Mouse (Mus musculus) midbrain, embryonic 12.5 days (tissue): ENCODE data around the gene Tldc1. TPM values are rescaled to one million over a fixed set of nuclear protein-coding genes. Genes with fewer than 3 reads are reported as not detected.
A peak's percentile ranks its signal among the peaks of the same experiment; 100 is the strongest.

Experiments
- ATAC-seq: fragments of 200-750 bp; cut with Nextera tagmentation; 2 replicates; pipeline ENCODE4 v1.8.0; 2017; ENCODE audit warnings: low read depth, moderate TSS enrichment, moderate library complexity; ENCODE audit not compliant: low FRiP score
- H3K27ac ChIP-seq: fragments of 300-500 bp; sonication (generic); replicated peaks from 2 replicates; pipeline ENCODE4 v1.5.1; 2016; ENCODE audit warnings: mild to moderate bottlenecking
- H3K27me3 ChIP-seq: fragments of 300-500 bp; sonication (generic); 2 replicates; pipeline ENCODE4 v1.6.1; 2016; ENCODE audit warnings: mild to moderate bottlenecking
- H3K36me3 ChIP-seq: fragments of 300-500 bp; sonication (generic); 2 replicates; pipeline ENCODE4 v1.6.1; 2016
- H3K4me1 ChIP-seq: fragments of 300-500 bp; sonication (generic); 2 replicates; pipeline ENCODE4 v1.6.1; 2016
- H3K4me2 ChIP-seq: fragments of 300-500 bp; sonication (generic); replicated peaks from 2 replicates; pipeline ENCODE4 v1.6.1; 2016; ENCODE audit warnings: mild to moderate bottlenecking, moderate library complexity
- H3K4me3 ChIP-seq: fragments of 300-500 bp; sonication (generic); 2 replicates; pipeline ENCODE4 v1.5.1; 2016; ENCODE audit warnings: mild to moderate bottlenecking
- H3K9ac ChIP-seq: fragments of 300-500 bp; sonication (generic); replicated peaks from 2 replicates; pipeline ENCODE4 v1.6.1; 2016; ENCODE audit warnings: mild to moderate bottlenecking, moderate library complexity
- H3K9me3 ChIP-seq: fragments of 300-500 bp; sonication (generic); 2 replicates; pipeline ENCODE4 v1.6.1; 2016; ENCODE audit warnings: mild to moderate bottlenecking
- WGBS: fragments of 180-500 bp; shearing (Covaris S2); methylation state at CpG from one replicate; pipeline ENCODE4 v1.1.7; 2016; 5-methylcytosine and 5-hydroxymethylcytosine counted together
- polyA plus RNA-seq: library from polyadenylated mRNA; unstranded; fragments of >200 nt; fragmentation: Nextera tagmentation; extraction: Ambion mirVana; gene quantifications from 2 replicates; pipeline ENCODE4 v1.2.1, GENCODE M21; 2016

The Tldc1 gene
- polyA plus RNA-seq, 1 experiment from 2014 or later = 10.3 TPM

GRCm38 (mm10) chr8:119798170-119798964 is 20.2 kb upstream of the Tldc1 start:
- Histone ChIP-seq H3K27me3 (peaks cover 4% of the 10 kb centered on the region; the same call in 1 of the 2 replicates), H3K4me3 (no peak overlapping the region), H3K9ac (0 out of 2 replicates have a peak overlapping the region, but pooled peaks have one; percentile 11), H3K4me2 (peak overlapping the region; percentile 34), H3K9me3 (no peaks in the 10 kb centered on the region), H3K36me3 (no peaks in the 10 kb centered on the region), H3K27ac (peak overlapping the region; percentile 81), H3K4me1 (peaks cover 30% of the 10 kb centered on the region)
- ATAC-seq = peak; percentile 72
- 7% methylated on average over 15 of the region's 15 CpGs for WGBS

- Histone ChIP-seq H3K4me3 (no peak overlapping the region), H3K4me2 (no peak overlapping the region), H3K27ac (no peak overlapping the region), H3K9ac (no peak overlapping the region), H3K9me3 (no peaks in the 10 kb centered on the region), H3K36me3 (no peaks in the 10 kb centered on the region), H3K27me3 (peaks cover 4% of the 10 kb centered on the region; the same call in 1 of the 2 replicates), H3K4me1 (peaks cover 44% of the 10 kb centered on the region)
- 84% methylated on average over 3 of the region's 3 CpGs for WGBS
- no peak for ATAC-seq
These were observed 17.4 kb upstream of the Tldc1 start for GRCm38 (mm10) chr8:119795651-119796050.

GRCm38 (mm10) chr8:119794689-119795088 is 16.5 kb upstream of the Tldc1 start:
- Histone ChIP-seq H3K4me3 (no peak overlapping the region), H3K36me3 (no peaks in the 10 kb centered on the region), H3K4me1 (peaks cover 47% of the 10 kb centered on the region), H3K9me3 (no peaks in the 10 kb centered on the region), H3K9ac (no peak overlapping the region), H3K27ac (no peak overlapping the region; the same call in 1 of the 2 replicates), H3K4me2 (no peak overlapping the region), H3K27me3 (peaks cover 4% of the 10 kb centered on the region; the same call in 1 of the 2 replicates)
- ATAC-seq = no peak
- 42% methylated on average over 7 of the region's 7 CpGs for WGBS

- H3K27ac ChIP-seq = peak overlapping the region; percentile 70
- H3K4me1 ChIP-seq = peaks cover 40% of the 10 kb centered on the region
- H3K4me2 ChIP-seq = peak overlapping the region; percentile 0; the same call in 1 of the 2 replicates
- H3K27me3 ChIP-seq = peaks cover 4% of the 10 kb centered on the region; the same call in 1 of the 2 replicates
- H3K4me3 ChIP-seq = no peak overlapping the region
- no peaks in the 10 kb centered on the region for H3K9me3 ChIP-seq
- peak; percentile 58; the same call in 1 of the 2 replicates for ATAC-seq
- H3K9ac ChIP-seq = no peak overlapping the region
- H3K36me3 ChIP-seq = no peaks in the 10 kb centered on the region
- WGBS = 6% methylated on average over 16 of the region's 16 CpGs
These were observed 13.8 kb upstream of the Tldc1 start for GRCm38 (mm10) chr8:119791804-119792704.

- ATAC-seq = no peak
- no peak overlapping the region for H3K4me2 ChIP-seq
- no peak overlapping the region for H3K9ac ChIP-seq
- no peaks in the 10 kb centered on the region for H3K27me3 ChIP-seq
- WGBS = 82% methylated on average over 7 of the region's 7 CpGs
- no peaks in the 10 kb centered on the region for H3K36me3 ChIP-seq
- H3K27ac ChIP-seq = no peak overlapping the region
- H3K4me3 ChIP-seq = no peak overlapping the region
- peaks cover 56% of the 10 kb centered on the region for H3K4me1 ChIP-seq
- no peaks in the 10 kb centered on the region for H3K9me3 ChIP-seq
These were observed 11.4 kb upstream of the Tldc1 start for GRCm38 (mm10) chr8:119789581-119789980.

- Histone ChIP-seq H3K9ac (no peak overlapping the region), H3K27ac (0 out of 2 replicates have a peak overlapping the region, but pooled peaks have one; percentile 12), H3K27me3 (no peaks in the 10 kb centered on the region), H3K4me1 (peaks cover 59% of the 10 kb centered on the region), H3K36me3 (no peaks in the 10 kb centered on the region), H3K9me3 (no peaks in the 10 kb centered on the region), H3K4me3 (no peak overlapping the region), H3K4me2 (no peak overlapping the region)
- WGBS = 77% methylated on average over 9 of the region's 9 CpGs
- ATAC-seq = no peak
These were observed 10.6 kb upstream of the Tldc1 start for GRCm38 (mm10) chr8:119788607-119789381.

- ATAC-seq = no peak
- H3K4me2 ChIP-seq = no peak overlapping the region
- H3K27ac ChIP-seq = no peak overlapping the region
- H3K9ac ChIP-seq = no peak overlapping the region
- no peaks in the 10 kb centered on the region for H3K9me3 ChIP-seq
- WGBS = 62% methylated on average over 4 of the region's 4 CpGs
- H3K4me3 ChIP-seq = no peak overlapping the region
- H3K4me1 ChIP-seq = peaks cover 54% of the 10 kb centered on the region
- no peaks in the 10 kb centered on the region for H3K36me3 ChIP-seq
- no peaks in the 10 kb centered on the region for H3K27me3 ChIP-seq
These were observed 9.1 kb upstream of the Tldc1 start for GRCm38 (mm10) chr8:119787341-119787740.

GRCm38 (mm10) chr8:119786871-119787270 is 8.7 kb upstream of the Tldc1 start:
- H3K27ac ChIP-seq = no peak overlapping the region
- 77% methylated on average over 3 of the region's 3 CpGs for WGBS
- no peaks in the 10 kb centered on the region for H3K36me3 ChIP-seq
- H3K4me2 ChIP-seq = no peak overlapping the region
- H3K4me1 ChIP-seq = peaks cover 49% of the 10 kb centered on the region
- no peaks in the 10 kb centered on the region for H3K27me3 ChIP-seq
- no peaks in the 10 kb centered on the region for H3K9me3 ChIP-seq
- H3K9ac ChIP-seq = no peak overlapping the region
- H3K4me3 ChIP-seq = no peak overlapping the region
- no peak for ATAC-seq

- Histone ChIP-seq H3K9me3 (no peaks in the 10 kb centered on the region), H3K4me3 (no peak overlapping the region), H3K9ac (no peak overlapping the region), H3K27me3 (0 out of 2 replicates have a peak, but pooled peaks cover 4% of the 10 kb centered on the region), H3K27ac (peak overlapping the region; percentile 63), H3K4me1 (peaks cover 40% of the 10 kb centered on the region), H3K36me3 (no peaks in the 10 kb centered on the region), H3K4me2 (no peak overlapping the region)
- peak; percentile 45 for ATAC-seq
- 46% methylated on average over 18 of the region's 18 CpGs for WGBS
These were observed 7.7 kb upstream of the Tldc1 start for GRCm38 (mm10) chr8:119785764-119786405.

GRCm38 (mm10) chr8:119784676-119785075 is 6.5 kb upstream of the Tldc1 start:
- Histone ChIP-seq H3K27me3 (0 out of 2 replicates have a peak, but pooled peaks cover 9% of the 10 kb centered on the region), H3K4me2 (no peak overlapping the region), H3K9ac (no peak overlapping the region), H3K4me1 (peaks cover 33% of the 10 kb centered on the region), H3K27ac (no peak overlapping the region), H3K4me3 (no peak overlapping the region), H3K9me3 (no peaks in the 10 kb centered on the region), H3K36me3 (no peaks in the 10 kb centered on the region)
- WGBS = 65% methylated on average over 7 of the region's 7 CpGs
- no peak for ATAC-seq

- WGBS = 43% methylated on average over 9 of the region's 9 CpGs
- H3K9me3 ChIP-seq = no peaks in the 10 kb centered on the region
- no peak overlapping the region for H3K4me2 ChIP-seq
- no peaks in the 10 kb centered on the region for H3K36me3 ChIP-seq
- H3K4me1 ChIP-seq = peaks cover 32% of the 10 kb centered on the region
- no peak for ATAC-seq
- H3K9ac ChIP-seq = no peak overlapping the region
- 0 out of 2 replicates have a peak, but pooled peaks cover 9% of the 10 kb centered on the region for H3K27me3 ChIP-seq
- no peak overlapping the region for H3K27ac ChIP-seq
- H3K4me3 ChIP-seq = no peak overlapping the region
These were observed 5.9 kb upstream of the Tldc1 start for GRCm38 (mm10) chr8:119784141-119784574.
